Mouse (Mus musculus) right cerebral cortex, adult 18-20 months (tissue): Measurements from ENCODE around the gene Fgr.
"Not testable (repeated sequence)": the region's sequence is repeated elsewhere in the genome, so short reads cannot be mapped to it uniquely, and the experiment has no call there.

Experiments used
- DNase-seq: peaks from one replicate; pipeline ENCODE4 v3.0.0; 2022; ENCODE audit warnings: mixed read lengths

Fgr gene

DNA sequence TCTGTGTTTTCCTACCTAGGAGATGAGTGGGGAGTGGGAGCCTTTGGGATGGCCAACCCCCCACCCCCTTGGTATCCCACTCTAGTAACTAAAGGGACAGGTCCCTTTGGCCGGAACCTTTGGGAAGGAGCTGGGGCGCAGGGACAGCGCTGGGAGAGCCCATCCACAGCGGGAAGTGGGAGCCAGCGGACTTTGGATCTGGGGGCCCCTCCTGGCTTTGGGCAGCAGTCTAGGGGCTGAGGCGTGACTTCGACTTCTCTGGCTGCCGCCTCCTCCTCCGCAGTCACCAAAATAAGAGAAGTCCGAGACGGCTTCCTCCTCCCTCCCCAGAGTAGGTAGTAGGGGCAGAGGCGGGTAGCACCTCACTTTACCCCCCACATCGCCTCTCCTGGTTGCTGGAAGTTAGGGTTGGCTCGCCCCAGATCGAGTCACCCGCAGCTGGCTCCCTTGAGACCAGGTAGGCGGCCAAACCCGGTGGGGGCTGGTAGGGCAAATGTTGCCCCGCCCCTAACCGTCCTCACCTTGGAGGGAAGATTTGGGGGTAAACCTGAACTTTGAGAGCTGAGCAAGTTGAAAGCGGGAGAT is at the start of gene Fgr:
Gene Fgr, plus strand, starts transcription at position 282 of the 585 bp plus-strand sequence.
- DNase-seq, result no peak

DNA sequence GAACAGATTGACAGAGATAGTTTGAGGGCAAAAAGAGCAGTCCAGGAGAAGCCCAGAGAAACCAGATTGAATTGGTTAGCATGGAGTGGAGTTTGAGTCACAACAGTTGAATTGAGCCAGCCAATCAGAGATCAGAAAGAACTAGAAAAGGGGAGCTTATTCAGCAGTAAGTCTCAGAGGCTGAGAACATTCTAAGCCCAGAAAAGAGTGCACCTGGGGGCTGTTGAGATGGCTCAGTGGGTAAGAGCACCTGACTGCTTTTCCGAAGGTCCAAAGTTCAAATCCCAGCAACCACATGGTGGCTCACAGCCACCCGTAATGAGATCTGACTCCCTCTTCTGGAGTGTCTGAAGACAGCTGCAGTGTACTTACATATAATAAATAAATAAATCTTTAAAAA is 47.4 kb upstream of the Fgr start:
- not testable (repeated sequence) for DNase-seq

- DNase-seq, result peak; percentile 30
These were observed 43.1 kb upstream of the Fgr start for GRCm38 (mm10) chr4:132930784-132931183.

DNA sequence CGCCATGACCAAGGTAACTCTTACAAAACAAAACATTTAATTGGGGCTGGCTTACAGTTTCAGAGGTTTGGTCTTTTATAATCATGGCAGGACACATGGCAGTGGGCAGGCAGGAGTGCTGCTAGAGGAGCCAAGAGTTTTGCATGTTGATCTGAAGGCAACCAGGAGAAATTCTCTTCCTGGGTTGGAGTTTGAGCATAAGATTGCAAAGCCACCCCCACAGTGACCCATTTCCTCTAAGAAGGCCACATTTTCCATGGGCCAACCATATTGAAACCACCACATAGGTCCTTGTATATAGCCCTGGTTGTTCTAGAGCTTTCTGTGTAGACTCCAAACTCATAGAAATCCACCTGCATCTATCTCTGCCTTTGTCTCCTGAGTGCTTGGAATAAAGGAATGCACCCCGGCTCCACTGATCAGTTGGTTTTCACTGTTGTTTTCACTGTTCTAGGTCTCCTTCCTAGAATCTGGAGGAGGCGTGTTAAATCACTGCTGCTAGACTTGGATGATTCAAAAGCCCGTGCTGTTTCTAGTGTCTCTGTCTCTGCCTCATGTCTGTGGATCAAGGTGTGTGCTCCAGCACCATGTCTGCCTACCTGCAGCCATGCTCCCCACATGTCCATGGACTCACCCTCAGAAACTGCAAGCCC is 41.0 kb upstream of the Fgr start:
- DNase-seq, result peak; percentile 58

GRCm38 (mm10) chr4:132934639-132935038 is 39.3 kb upstream of the Fgr start:
- DNase-seq, result no peak

- peak; percentile 71 for DNase-seq
These were observed 35.5 kb upstream of the Fgr start for GRCm38 (mm10) chr4:132938181-132938941.

DNA sequence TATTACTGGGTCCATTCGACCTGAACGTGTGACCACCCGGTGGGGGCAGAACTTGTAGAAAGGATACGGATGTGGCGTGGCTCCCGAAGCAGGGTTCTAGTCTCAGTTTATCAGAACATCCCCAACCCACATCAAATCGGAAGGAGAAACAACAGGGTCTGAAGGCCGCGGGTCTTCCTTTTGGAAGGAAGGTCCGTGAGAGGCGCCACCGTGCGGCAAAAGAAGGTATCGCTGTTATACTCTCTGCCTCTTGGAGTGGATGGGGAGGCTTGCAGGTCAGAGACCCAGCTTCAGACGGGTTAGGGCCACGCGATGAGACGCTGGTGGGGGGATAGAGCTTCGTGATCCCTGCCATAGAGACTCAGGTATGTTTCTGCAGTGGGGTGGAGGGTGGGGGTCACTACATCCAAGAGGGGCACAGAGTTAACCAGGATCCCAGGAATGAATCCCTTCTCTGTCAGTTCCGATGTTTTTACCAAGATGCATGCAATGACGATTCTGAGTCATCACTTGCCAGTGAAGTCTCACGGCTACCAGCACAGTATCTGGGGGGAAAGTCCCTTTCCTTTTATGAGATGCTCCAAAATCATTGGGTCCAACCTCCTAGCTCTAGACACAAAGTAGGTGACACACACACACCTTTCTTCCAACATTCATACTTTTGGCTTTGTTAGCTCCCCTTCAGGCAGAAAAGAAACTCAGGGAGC is 34.3 kb upstream of the Fgr start:
- no peak for DNase-seq

DNA sequence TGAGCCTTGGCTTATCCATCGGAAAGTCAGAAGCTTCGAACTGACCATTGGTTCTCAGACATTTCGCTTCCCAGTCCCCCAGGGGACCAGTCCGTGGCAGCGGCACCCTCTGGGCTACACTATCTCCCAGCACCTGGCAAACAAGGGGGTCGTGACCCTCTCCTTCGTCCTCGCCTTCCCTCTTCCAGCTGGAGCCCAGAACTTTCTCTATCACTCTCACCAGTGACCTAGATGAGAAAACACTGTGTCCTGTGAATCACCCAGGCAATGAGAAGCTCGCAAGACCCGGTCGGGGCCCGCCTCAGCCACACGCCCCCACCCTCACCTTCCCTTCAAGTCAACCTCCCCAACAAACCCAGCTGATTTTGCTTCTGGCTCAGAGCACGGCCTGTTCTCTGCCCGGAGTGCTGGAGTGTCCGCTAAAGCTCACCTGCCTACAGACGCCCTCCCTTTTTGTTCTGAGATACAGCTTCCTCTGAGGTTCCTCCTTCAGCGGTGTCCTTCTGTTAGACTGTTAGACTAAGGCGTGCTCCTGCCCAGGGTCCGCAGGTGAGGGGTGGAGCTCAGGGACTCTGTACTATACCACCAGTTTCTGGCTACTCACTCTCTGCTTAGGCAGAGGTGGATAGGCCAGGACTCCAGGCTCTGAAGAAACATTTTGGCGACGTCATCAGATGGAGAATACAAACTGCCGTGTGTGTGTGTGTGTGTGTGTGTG is 32.7 kb upstream of the Fgr start:
- DNase-seq, result no peak

DNA sequence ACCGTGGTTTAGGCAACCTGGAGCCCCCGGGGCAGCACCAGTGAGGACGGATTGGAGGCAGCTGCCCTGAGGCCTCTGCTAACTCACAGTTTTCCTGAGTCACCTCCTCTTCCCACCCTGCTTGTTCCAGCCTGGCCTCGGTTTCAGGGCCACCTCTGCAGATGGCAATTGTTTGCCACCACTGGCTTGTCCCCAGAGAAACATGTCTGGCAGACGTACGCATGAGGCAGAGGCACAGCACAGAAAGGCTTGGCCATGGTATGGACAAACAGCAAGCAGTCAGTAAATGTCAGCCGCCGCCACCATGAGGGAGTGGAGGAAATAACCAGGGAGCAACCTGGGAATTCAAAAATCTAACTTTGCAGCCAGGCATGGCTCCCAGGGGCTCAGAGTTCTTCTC is 30.8 kb upstream of the Fgr start:
- DNase-seq, result no peak

DNA sequence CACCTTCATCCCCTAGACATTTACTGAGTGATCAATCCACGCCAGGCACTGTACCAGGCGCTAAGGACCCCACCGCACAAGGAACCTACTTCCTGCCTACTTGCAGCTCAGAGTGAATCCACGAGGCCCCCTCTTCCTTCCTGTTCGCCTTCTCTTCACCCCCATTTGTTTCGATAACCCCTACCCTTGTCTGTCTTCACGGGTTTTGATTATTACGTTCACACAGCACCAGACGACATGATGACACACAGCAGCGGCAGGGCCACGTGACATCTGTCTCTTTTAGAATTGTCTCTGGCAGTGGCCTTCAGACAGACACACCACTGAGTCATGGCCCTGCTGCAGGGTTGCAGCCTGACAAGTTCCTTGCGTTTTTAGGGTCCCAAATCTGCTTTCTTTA is 29.8 kb upstream of the Fgr start:
- no peak for DNase-seq

- DNase-seq, result no peak
These were observed 29.1 kb upstream of the Fgr start for GRCm38 (mm10) chr4:132944776-132945175.

DNA sequence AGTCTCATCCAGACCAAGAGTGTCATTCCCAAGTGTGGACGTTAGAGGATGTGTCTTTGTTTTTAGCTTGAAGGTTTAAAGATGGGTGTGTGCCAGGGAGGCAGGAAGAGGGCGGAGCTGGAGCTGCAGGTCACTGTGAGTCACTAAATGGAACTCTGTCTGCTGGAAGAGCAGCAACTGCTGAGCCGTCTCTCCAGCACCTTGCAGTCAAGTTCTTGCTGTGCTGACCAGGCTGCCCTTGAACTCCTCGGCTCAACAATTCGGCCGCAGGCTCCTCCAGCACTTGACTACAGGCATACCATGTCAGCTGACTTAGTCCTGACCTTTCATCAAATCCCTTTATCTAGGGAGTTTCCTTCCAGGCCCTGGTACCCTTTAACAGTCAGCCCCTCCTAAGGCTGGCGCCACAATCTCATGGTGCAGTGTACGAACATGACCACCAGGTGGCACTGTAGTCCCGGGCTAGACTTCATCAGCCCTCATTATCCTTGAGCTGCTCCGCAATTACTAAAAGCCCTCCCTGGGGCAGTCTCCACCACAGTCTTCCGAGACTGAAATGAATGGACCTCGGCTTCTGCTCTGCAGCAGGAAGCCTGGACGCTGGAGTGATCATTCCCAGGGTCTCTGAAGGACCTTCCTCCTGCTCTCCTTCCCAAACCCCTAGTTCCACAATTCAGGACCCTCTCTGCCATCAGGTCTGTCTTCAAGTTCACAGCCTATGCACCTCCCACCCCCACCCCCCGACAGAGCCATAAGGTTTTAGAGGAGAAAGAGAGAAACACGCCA is 28.4 kb upstream of the Fgr start:
- peak; percentile 80 for DNase-seq

DNA sequence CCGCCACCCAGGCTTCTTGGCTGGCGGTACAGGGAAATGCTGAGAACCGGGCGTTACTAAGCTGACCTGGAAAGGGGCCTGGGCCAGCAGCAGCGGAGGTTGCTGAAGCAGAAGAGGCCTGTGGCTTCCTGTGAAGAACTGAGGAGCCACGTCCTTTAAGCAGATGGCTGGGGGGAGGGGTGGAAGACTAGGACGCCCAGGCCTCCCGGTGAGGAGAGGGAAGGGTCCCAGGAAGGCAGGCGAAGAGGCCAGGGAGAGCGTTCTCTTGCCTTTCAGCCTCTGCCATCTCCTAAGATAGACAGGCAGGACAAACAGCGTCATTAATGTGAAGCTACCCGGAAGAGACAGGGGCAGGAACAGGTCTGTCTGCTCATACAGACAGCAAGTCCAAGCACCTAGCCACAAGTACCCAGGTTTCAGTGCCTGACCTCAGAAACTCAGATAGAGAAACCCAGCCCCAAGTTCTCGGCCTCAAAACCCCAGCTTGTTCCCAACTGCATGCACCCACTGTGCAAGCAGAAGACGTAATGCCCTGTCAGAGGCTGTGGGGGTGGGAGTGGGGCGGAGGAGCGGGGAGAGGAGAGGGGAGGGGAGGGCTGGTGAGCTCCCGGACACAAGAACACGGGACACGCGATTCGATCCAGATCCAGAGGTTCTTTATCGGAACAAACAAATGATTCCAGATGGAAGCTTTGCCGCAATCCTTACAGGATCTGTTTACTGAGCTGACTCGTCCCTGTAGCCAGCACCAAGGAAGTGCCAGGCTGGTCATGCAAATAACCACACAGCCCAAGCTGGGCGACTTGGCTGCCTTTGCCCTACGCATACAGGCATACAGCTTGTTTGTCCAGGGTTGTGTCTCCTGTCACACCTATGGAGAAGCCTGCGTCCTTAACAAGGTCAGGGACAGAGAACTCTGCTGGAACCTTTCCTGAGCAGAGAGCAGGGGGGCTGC is 27.6 kb upstream of the Fgr start:
- DNase-seq, result peak; percentile 47

DNA sequence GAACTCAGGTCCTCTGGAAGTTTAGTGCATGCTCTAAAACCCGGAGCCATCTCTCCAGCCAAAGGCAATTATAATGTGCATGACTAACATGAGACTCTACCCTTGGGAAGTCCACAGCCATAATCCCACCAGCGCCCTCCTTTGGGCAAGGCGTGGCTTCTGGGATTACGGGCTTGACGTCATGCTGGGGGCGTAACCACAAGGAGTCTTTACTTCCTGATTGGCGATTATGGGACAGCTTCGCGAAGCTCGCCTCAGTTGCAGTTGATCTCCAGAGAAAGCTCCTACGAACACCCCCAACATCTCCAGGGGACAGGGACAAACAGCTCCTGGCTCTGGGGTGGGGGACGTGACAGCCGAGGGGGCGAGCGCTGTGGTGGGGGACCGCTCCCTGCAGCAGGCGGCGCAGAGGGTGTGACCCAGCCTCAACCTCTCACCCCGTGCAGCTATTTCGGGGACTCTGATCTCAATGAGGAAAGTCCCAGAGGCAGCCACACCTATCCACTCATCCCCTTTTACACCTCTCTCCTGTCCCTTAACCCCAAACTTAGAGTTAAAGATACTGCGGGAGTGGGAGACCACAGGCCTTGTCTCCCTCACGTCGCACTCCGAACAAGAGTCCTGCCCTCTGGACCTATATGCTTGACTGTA is 23.9 kb upstream of the Fgr start:
- no peak for DNase-seq

DNA sequence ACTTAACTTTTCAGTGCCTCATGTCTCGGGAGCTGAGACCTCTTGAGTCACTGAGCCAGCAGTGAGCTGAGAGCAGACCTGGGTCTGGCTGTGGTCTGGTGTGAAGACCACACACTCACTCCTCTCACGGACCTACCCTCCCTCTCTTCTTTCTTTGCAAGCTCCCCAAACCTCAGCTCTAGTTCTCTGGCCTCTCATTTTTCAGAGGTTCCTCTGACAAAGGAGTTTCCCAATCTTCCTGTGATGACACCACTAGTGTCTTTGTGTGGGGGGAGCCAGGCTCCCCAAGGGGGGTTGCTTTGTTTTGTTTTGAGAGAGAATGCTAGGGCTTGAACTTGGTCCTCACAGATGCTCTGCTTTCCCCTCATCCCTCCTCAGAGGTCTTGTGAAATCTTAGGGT is 22.9 kb upstream of the Fgr start:
- no peak for DNase-seq

GRCm38 (mm10) chr4:132954530-132955394 is 19.1 kb upstream of the Fgr start:
- DNase-seq, result no peak

DNA sequence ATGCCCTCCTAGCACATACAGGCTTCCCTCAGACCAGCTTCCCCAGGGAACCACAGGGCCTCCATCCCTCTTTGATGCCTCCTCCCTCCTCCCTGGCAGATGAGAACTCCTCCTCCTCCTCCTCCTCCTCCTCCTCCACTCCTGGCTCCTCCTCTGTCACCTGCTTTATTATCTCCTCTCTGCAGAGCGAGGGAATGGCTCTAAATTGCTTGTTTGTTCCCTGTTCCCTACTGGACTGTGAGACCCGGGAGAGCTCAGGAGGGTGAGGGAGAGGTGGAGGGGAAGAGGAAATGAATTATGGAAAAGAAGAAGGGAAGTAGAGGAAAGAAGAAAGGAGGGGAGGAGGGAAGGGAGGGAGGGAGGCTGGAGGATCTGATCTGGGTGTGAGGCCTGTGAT is 18.5 kb upstream of the Fgr start:
- no peak for DNase-seq

- no peak for DNase-seq
These were observed 14.9 kb upstream of the Fgr start for GRCm38 (mm10) chr4:132958741-132959678.
